Mouse (Mus musculus): ENCODE data around the gene Strip2. TPM values are rescaled to one million over a fixed set of nuclear protein-coding genes. Genes with fewer than 3 reads are reported as not detected.

Strip2 gene
- total and polyA plus RNA-seq, 3 experiments: 0.12 to 0.39 TPM; not detected in 1

DNA sequence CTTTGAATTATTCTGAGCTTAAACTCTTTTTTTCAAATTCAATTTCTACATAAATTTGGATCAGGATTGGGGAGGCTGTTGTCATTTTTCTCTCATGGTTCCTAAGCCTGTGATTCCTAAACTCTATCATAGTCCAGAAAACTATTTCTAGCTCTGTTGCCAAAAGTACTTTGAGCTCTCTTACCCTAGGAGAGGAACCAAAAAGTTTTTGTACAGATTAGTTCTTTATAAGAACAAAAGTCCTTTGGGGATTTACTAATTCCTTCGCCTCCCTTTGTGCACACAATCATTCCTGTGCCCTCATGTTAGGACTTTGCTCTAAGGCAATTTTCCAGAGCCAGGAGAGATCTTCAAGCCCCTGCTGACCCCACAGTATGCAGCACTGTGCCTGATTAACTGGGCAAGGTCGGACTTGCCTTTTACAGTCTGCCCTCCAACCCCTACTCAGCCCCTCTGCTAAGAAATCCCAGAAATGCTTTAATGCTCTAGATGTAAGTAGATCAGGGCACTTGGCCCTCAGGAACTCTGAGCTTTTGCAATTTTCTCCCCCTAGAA, 48.4 kb upstream of the Strip2 start:
- Histone ChIP-seq H3K27ac (ENCODE audit: control insufficient read depth, low read depth, low read length) (no peak overlapping the region), H3K9ac (ENCODE audit: control insufficient read depth, low read depth, low read length, poor library complexity, severe bottlenecking) (no peak overlapping the region), H3K27me3 (ENCODE audit: control insufficient read depth in 1 of 2, insufficient read depth in 2 of 2, low read length in 2 of 2) (no peaks in the 10 kb centered on the region), H3K79me2 (ENCODE audit: control insufficient read depth, insufficient read depth, low read length, poor library complexity) (no peaks in the 10 kb centered on the region), H3K36me3 (ENCODE audit: control insufficient read depth in 1 of 2, insufficient read depth in 2 of 2, low read length in 2 of 2) (no peaks in the 10 kb centered on the region; a peak in 1 of 4 replicates), H3K4me1 (ENCODE audit: control insufficient read depth in 1 of 2, insufficient read depth in 2 of 2, low read length in 2 of 2) (no peaks in the 10 kb centered on the region), H3K4me3 (ENCODE audit: control insufficient read depth in 1 of 2, insufficient read depth in 1 of 2, low read depth in 2 of 2, low read length in 2 of 2) (no peak overlapping the region), H3K9me3 (replicated peaks; ENCODE audit: insufficient read depth, low read length) (no peaks in the 10 kb centered on the region)
- no peak for TF ChIP-seq GATA1 (IDR thresholded peaks at IDR 0.05; ENCODE audit: low read depth, low read length)
- TF ChIP-seq HCFC1 (IDR thresholded peaks at IDR 0.05; ENCODE audit: low read depth, low read length): no peak
- TF ChIP-seq NRF1 (IDR thresholded peaks at IDR 0.05; ENCODE audit: insufficient read depth, low read depth, low read length, poor library complexity, severe bottlenecking): no peak
- no peak for TF ChIP-seq MAZ (IDR thresholded peaks at IDR 0.05; ENCODE audit: low read depth, low read length)
- TF ChIP-seq POLR2AphosphoS5 (IDR thresholded peaks at IDR 0.05; ENCODE audit: borderline replicate concordance, low read depth, low read length): no peak
- TF ChIP-seq MAX (IDR thresholded peaks at IDR 0.05; ENCODE audit: low read length): no peak
- no peak for TF ChIP-seq POLR2A (IDR thresholded peaks at IDR 0.05; ENCODE audit: control insufficient read depth in 1 of 2, insufficient read depth in 1 of 2, low read depth in 1 of 2, low read length in 2 of 2, poor library complexity in 1 of 2)
- TF ChIP-seq ZKSCAN1 (IDR thresholded peaks at IDR 0.05; ENCODE audit: low read depth, low read length): no peak
- no peak for TF ChIP-seq KAT2A (conservative IDR thresholded peaks at IDR 0.05; ENCODE audit: low read depth, low read length)
- TF ChIP-seq E2F4 (IDR thresholded peaks at IDR 0.05; ENCODE audit: borderline replicate concordance, low read depth, low read length): no peak
- no peak for TF ChIP-seq UBTF (IDR thresholded peaks at IDR 0.05; ENCODE audit: borderline replicate concordance, insufficient read depth, low read depth, low read length)
- TF ChIP-seq RAD21 (IDR thresholded peaks at IDR 0.05; ENCODE audit: low read depth, low read length): no peak
- no peak for TF ChIP-seq ZC3H11A (IDR thresholded peaks at IDR 0.05; ENCODE audit: low read depth, low read length)
- no peak for TF ChIP-seq ZNF384 (IDR thresholded peaks at IDR 0.05; ENCODE audit: low read depth, low read length)
- no peak for TF ChIP-seq TAL1 (IDR thresholded peaks at IDR 0.05; ENCODE audit: low read length)
- no peak for TF ChIP-seq GABPA (IDR thresholded peaks at IDR 0.05; ENCODE audit: low read depth, low read length)
- no peak for TF ChIP-seq MYC (IDR thresholded peaks at IDR 0.05; ENCODE audit: low read depth, low read length)
- TF ChIP-seq ELF1 (IDR thresholded peaks at IDR 0.05; ENCODE audit: low read depth, low read length): no peak
- TF ChIP-seq USF2 (IDR thresholded peaks at IDR 0.05; ENCODE audit: borderline replicate concordance in 1 of 2, insufficient read depth in 1 of 2, low read depth in 1 of 2, low read length in 2 of 2): no peak
- no peak for DNase-seq (ENCODE audit: low read depth, low spot score)

DNA sequence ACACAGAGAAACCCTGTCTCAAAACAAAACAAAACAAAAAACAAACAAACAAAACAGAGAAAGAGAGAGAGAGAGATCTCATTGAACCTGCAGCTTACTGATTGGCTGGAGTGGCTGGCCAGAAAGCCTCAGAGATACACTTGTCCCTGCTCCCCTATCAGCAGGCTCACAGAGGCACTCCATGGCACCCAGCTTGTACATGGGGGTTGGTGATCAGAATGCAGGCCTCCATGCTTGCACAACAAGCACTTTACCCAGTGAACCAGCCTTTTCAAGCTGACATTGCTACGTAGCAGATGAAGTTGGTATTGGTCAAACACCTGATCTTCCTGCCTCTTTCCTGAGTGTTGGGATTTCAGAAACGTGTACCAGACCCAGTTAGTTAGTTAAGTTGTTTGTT, 43.2 kb upstream of the Strip2 start:
- no peaks in the 10 kb centered on the region; a peak in 1 of 4 replicates for H3K36me3 ChIP-seq (ENCODE audit: control insufficient read depth in 1 of 2, insufficient read depth in 2 of 2, low read length in 2 of 2)
- DNase-seq (ENCODE audit: low read depth, low spot score): no peak
- H3K4me3 ChIP-seq (ENCODE audit: control insufficient read depth in 1 of 2, insufficient read depth in 1 of 2, low read depth in 2 of 2, low read length in 2 of 2): no peak overlapping the region
- no peaks in the 10 kb centered on the region for H3K79me2 ChIP-seq (ENCODE audit: control insufficient read depth, insufficient read depth, low read length, poor library complexity)
- no peak overlapping the region for H3K9ac ChIP-seq (ENCODE audit: control insufficient read depth, low read depth, low read length, poor library complexity, severe bottlenecking)
- no peak overlapping the region for H3K27ac ChIP-seq (ENCODE audit: control insufficient read depth, low read depth, low read length)
- H3K9me3 ChIP-seq (replicated peaks; ENCODE audit: insufficient read depth, low read length): no peaks in the 10 kb centered on the region
- no peak for TF ChIP-seq GATA1 (IDR thresholded peaks at IDR 0.05; ENCODE audit: low read depth, low read length)
- no peaks in the 10 kb centered on the region for H3K27me3 ChIP-seq (ENCODE audit: control insufficient read depth in 1 of 2, insufficient read depth in 2 of 2, low read length in 2 of 2)
- no peaks in the 10 kb centered on the region for H3K4me1 ChIP-seq (ENCODE audit: control insufficient read depth in 1 of 2, insufficient read depth in 2 of 2, low read length in 2 of 2)
